Mouse (Mus musculus) ovary, postnatal 10 days (tissue): ENCODE measurements around the gene Nbea.

Experiments used
- DNase-seq: peaks from one replicate; pipeline ENCODE4 v3.0.0; 2022; ENCODE audit warnings: low spot score

Gene Nbea

DNA sequence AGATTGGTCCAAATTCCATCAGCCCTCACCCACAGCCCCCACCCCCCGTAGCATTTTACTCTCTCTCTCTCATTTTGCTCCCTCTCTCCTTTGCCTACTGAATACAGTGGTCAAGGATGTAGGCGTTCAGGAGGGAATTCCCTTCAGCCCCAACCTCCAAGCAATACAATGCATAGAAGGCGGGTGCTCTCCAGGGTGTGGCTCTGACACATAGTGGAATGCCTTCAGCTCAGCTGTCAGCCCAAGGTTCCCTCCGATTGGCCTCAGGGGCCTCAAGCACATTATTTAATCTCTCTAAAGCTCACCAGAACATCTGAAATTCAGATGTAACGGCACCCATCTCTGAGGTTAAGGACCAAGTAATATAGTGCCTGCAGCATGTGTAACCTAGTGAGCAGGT lies 590.2 kb downstream of the Nbea start:
- no peak for DNase-seq

DNA sequence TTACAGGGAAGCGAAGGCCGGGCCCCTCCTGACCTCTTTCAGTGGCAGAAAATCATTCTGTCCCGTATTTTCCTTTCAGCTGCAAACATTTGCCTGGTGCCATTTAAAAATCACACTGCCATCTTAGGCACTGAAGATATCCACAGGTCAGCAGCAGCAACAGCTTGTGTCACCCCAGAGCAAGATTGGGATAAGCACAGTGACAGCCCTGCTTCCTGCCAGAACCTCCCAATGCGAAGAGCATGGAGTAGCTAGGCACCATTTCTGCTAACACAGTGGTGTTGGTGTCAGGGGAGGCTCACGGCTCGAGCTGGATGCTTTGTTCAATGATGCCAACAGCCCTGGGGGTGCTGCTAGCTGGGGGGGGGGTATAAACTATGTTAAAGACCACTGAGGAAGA lies 592.8 kb downstream of the Nbea start:
- DNase-seq: no peak

DNA sequence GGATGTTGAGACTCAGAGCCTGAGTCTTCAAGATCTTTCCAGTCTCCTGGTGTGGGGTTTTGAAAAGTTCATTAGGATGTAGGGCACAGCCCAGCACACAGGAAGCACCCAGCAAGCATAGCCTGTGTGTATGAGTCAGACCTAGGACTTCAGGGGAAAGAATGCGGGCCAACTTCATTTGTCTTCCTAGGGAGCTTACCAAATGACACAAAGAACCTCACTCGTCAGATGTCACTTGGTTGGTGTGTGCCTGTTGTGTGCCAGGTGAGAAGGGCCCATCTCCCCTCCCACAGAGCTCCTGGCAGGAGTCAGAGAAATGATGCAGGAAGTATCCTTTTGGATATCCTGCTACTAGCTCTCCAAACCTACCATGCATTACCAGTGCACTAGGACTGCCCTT lies 593.2 kb downstream of the Nbea start:
- DNase-seq: no peak

DNA sequence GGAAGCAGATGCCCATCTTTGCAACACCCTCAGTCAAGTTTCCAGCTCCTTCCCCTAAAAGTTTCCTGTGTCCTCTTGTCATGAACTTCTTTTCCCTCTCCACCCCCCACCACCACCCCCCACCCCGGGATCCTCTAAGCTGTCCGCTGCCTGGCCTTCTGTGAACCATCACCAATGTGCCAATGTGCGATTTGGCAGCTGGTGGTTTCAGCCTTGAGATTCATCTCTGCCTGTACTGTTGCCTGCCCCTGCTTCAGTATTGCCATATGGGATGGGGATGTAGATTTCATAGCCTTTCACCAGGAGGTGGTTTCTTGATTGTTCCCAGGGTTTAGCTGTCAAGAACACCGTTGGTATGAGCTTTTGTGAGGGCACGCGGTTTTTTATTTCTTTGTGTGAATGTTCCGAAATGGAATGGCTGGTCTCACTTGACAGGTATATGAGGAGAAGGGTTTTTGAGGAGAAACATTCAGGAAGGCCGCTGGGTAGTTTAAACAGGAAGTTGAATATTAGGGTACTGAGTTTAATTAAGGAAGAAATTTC lies 594.0 kb downstream of the Nbea start:
- DNase-seq: no peak

DNA sequence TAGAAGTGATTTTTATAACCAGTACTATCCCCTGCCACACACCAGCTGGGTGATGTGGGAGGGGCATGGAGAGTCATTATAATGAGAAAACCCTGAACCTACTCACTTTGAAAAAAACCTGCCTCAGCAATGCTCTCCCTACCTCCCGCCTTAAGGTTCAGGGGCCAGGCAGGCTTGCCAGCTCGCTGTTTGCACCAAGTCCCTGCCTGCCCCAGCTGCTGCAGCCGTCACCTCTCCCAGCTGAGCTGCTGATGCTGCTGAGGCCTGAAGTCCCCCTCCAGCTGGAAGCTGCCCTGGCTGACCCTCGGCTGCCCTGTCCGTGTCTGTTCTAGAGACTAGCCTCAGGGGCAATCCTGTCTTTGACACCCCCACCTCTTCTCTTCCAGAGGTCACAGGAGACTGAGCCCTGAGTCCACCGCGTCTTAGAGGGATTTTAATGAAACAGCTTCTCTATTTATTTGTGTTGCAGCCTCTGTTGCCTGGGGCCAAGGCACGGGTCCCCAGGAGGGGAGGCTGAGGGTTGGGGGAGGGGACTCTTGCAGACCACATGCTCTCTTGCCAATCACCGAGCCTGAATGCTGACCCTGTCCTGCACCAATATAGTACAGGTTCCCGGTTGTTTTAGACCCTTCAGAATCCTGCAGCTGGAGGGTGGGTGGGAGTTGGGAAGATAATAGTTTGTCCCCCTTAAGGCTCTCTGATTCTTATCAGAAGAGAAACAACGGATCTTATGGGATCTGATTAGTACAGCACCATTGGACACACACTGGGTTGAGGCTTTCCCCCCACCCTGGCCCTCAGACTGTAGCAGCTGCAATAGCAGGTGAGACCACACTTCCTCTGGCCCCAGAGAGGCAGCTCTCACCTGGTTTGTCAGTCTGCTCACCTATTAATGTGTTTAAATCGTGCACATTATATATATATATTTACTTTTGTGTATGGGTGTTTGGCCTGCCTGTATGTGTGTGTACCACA lies 595.2 kb downstream of the Nbea start:
- DNase-seq: no peak

DNA sequence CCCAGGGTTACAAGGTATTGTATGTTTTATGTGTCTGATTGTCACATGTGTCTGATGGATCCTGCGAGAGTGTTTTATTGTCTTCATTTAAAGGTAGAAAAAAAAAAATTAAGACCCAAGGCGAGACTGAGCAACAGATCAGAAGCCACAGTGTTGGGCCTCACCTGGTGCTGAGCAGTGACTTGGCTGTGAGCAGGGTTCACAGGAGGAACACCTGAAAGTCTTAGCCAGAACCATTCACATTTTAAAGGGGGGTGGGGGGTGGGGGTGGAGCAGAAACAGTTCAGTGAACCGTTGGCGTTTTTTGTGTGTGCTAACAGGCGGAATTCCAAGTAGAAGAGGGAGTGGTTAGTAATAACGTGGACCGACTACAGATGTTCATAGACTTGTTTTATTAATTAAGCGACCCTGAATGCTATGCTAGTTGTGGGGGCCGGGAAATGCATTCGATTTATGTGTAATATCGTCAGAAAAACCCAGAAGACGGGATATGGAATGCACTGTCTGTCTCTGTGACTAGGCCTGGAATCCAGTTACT lies 596.0 kb downstream of the Nbea start:
- no peak for DNase-seq
